Mouse (Mus musculus): ENCODE measurements at regions not wholly inside any gene's neighbourhood (a gene's known extent, or its start where the extent isn't known, plus 50 kb on each side); places are given as distances from the start of the nearest gene placed in this dataset.

DNA sequence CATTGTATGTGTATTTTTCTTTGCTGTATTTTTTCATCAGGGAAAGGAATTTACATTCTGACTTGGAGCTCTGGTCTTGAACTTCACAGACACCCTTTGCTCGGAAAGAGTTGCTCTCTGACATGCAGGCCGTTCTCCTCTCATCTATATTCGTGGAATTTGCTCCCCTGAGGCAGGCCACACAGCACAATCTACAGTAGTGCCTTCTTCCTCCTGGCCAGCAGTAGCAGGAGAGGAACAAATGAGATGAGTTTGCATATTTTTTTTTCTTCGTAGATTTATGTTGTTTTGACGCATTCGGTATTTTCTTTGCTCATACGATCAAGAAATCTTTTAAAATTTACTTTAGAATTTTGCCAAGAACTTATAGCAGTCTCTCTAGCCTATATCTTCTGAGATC lies 163.4 kb downstream of the Fam76b start:
- no peak for TF ChIP-seq CTCF (IDR thresholded peaks at IDR 0.05; ENCODE audit: control insufficient read depth, insufficient read depth, low read length)
- no peak for TF ChIP-seq POLR2A (IDR thresholded peaks at IDR 0.05; ENCODE audit: borderline replicate concordance, control insufficient read depth, low read depth, low read length)
